Mouse (Mus musculus) midbrain, embryonic 10.5 days (tissue): ENCODE data around the gene Igsf9b. TPM values are rescaled to one million over a fixed set of nuclear protein-coding genes. Genes with fewer than 3 reads are reported as not detected.
A peak's percentile ranks its signal among the peaks of the same experiment; 100 is the strongest.

Experiments used
- DNase-seq: peaks from one replicate; pipeline ENCODE4 v3.0.0-alpha.2; 2017; ENCODE audit warnings: low spot score
- H3K27ac ChIP-seq: fragments of 300-500 bp; sonication (generic); replicated peaks from 2 replicates; pipeline ENCODE4 v1.5.1; 2016; ENCODE audit warnings: mild to moderate bottlenecking
- H3K27me3 ChIP-seq: fragments of 300-500 bp; sonication (generic); 2 replicates; pipeline ENCODE4 v1.6.1; 2016; ENCODE audit warnings: low read depth, mild to moderate bottlenecking; ENCODE audit not compliant: poor library complexity, severe bottlenecking
- H3K36me3 ChIP-seq: fragments of 300-500 bp; sonication (generic); 2 replicates; pipeline ENCODE4 v1.6.1; 2016; ENCODE audit warnings: mild to moderate bottlenecking, moderate library complexity
- H3K4me1 ChIP-seq: fragments of 300-500 bp; sonication (generic); 2 replicates; pipeline ENCODE4 v1.6.1; 2016
- H3K4me3 ChIP-seq: fragments of 300-500 bp; sonication (generic); 2 replicates; pipeline ENCODE4 v1.5.1; 2016; ENCODE audit warnings: mild to moderate bottlenecking, moderate library complexity
- H3K9me3 ChIP-seq: fragments of 300-500 bp; sonication (generic); replicated peaks from 2 replicates; pipeline ENCODE4 v1.6.1; 2016; ENCODE audit warnings: mild to moderate bottlenecking
- WGBS: fragments of 180-500 bp; shearing (Covaris S2); methylation state at CpG from one replicate; pipeline ENCODE4 v1.1.7; 2016; 5-methylcytosine and 5-hydroxymethylcytosine counted together
- polyA plus RNA-seq: library from polyadenylated mRNA; unstranded; fragments of >200 nt; fragmentation: Nextera tagmentation; extraction: Ambion mirVana; gene quantifications from 2 replicates; pipeline ENCODE4 v1.2.1, GENCODE M21; 2016

The Igsf9b gene
- polyA plus RNA-seq = 5.5 and 6.0 TPM in 2 replicates

DNA sequence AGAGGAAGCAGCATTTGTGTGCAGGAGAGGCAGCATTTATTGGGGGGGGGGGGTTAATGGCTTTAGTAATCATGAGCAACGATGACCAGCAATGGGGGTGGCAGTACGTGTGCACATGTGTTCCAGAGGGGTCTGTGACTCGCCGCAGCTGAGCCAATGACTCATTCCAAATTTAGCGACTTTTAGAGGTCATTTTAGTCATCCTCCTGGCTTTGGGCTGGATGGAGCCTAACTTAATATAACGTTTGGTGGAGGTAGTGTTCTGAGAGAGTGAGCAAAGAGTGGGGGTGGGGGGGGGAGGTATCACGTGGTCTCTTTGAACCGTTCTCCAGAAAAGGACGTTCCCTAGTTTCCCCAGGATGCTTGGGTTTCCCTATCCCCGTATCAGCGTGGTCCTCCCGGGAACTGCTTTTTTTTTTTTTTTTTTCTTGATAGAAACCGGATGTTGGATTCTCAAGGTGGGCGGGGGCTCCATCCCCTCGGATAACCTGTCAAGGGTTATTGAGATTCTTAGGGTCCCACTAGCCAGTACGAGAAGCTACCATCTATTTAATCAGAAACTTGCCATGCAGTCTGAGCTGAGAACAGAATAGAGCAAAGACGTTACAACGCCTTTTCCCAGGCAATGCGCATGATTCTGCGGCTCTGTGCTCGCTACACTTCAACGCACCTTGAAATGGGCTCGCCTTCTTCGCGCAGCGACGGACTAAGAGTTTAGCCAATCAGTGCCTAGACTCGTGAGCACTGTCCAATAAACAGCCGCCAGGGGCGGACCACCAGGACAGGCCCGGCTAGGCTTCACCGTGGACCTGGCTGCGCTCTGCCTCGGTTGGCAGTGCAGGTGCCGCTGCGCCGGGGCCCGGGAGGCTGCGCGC is at the start of gene Igsf9b:
TSS of gene Igsf9b (plus strand) at position 794 of the 875 bp plus-strand sequence.
- peaks cover 50% of the 10 kb centered on the region for H3K4me1 ChIP-seq
- peak within 1 kb of the TSS; percentile 81 for H3K27ac ChIP-seq
- no peaks in the 10 kb centered on the region for H3K36me3 ChIP-seq
- H3K9me3 ChIP-seq = no peaks in the 10 kb centered on the region
- under 1% methylated on average over 40 of the region's 40 CpGs for WGBS
- DNase-seq = peak; percentile 92
- peaks cover 36% of the 10 kb centered on the region for H3K27me3 ChIP-seq
- peak within 1 kb of the TSS; percentile 81 for H3K4me3 ChIP-seq

DNA sequence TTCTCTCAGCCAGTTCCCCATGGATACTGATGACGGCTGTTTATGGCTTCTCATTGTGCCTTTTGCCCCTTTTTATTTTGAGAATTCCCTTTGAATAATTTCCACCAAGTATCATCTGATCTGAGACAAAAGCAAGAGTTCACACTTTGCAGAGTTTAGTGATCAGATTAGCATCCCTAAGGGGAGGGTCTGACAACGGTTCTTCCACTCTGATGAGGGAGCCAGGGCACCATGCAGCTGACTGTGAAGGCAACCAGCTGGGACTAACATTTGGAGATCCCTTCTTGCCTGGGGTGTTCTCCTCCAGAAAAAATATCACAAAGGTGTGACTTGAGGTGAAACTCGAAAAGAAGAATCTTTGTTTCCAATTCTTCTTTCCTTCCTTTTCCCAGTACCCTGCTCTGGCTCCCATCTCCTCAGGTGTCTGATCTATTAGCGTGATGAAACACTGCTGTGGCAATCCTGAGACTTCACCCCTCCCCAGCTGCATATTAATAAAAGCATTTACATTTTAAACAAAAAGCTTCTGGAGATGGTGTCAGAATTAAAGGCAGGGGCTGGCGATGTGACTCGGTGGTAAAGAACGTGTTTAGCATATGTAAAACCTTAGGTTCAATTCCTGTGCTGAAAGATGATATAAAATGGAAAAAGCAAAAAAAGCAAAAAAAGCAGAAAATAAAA is 46.8 kb upstream of the Igsf9b start:
- Histone ChIP-seq H3K27me3 (no peaks in the 10 kb centered on the region), H3K27ac (no peak overlapping the region), H3K4me1 (no peaks in the 10 kb centered on the region), H3K9me3 (no peaks in the 10 kb centered on the region), H3K36me3 (no peaks in the 10 kb centered on the region), H3K4me3 (no peak overlapping the region)
- DNase-seq = no peak
- WGBS = 80% methylated on average over 7 of the region's 7 CpGs

DNA sequence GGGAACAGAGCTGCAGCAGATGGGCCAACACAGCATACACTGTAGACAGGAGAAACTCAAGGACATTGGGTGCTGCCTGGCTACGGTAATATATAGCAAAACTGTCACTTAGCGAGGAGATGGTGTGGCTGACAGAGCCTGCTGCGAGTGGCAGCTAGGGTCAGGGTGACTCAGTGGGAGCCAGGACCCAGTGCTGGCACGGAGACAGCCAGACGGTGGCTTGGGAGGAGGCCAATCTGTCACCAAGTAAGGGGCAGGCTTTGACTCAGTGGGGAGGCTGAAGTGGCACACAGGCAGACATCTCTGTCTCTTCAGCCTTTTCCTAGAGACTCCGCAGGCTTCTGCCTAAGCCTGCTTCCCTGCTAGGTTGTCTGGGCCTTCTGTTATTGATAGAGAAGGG is 42.5 kb upstream of the Igsf9b start:
- Histone ChIP-seq H3K27me3 (no peaks in the 10 kb centered on the region), H3K9me3 (no peaks in the 10 kb centered on the region), H3K27ac (no peak overlapping the region), H3K36me3 (no peaks in the 10 kb centered on the region), H3K4me3 (no peak overlapping the region), H3K4me1 (no peaks in the 10 kb centered on the region)
- 63% methylated on average over 6 of the region's 6 CpGs for WGBS
- DNase-seq = no peak

DNA sequence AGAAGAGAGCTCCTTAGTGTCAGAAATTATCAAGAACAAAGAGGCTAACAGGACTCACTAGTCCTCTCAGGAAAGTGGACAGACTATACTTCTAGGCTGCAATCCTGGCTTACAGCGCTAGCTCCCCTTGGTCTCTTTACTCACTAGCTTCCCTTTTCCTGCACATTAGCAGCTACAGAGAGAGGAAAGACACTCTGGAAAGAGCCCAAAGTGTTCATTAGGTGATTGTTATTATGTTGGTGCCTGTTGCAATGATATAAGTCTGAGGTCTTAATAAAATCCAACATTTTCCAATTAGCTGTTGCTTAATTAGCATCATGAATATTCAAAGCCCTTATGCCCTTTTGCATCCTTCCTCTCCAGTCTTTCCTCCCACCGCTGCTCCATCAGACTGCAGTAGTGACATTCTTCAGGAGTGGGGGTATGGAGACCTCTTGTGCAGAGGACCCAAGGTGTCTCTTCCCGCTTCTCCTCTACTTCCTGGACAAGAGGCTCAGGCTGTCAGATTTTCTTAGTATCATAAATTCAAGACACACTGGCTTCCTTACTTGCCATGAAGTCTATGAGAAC is 38.5 kb upstream of the Igsf9b start:
- no peaks in the 10 kb centered on the region for H3K9me3 ChIP-seq
- DNase-seq = no peak
- 85% methylated on average over 3 of the region's 3 CpGs for WGBS
- no peak overlapping the region for H3K27ac ChIP-seq
- no peak overlapping the region for H3K4me3 ChIP-seq
- H3K27me3 ChIP-seq = no peaks in the 10 kb centered on the region
- H3K36me3 ChIP-seq = no peaks in the 10 kb centered on the region
- H3K4me1 ChIP-seq = peaks cover 6% of the 10 kb centered on the region; the same call in 1 of the 2 replicates

DNA sequence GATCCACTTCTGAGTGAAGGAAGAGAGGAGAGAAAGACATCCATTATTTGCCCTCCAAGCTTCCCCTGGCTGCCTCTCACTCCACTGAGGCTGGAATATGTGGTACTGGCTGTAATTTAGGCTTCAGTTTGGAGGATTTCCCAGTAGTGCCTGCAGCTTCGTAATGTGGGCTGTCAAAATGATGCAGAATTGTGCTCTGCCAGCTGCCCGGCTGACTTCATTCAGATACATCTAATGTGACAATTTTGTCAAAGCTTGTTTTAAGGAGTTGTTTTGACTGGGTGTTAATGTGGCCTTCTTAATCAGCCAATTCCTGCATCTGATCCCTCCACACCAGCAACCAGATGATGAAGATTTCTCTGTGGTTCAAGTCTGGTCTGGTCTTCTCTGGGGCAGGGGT is 37.1 kb upstream of the Igsf9b start:
- Histone ChIP-seq H3K4me3 (no peak overlapping the region), H3K27ac (no peak overlapping the region), H3K4me1 (peaks cover 9% of the 10 kb centered on the region; the same call in 1 of the 2 replicates), H3K36me3 (no peaks in the 10 kb centered on the region), H3K27me3 (no peaks in the 10 kb centered on the region), H3K9me3 (no peaks in the 10 kb centered on the region)
- 93% methylated on average over 2 of the region's 2 CpGs for WGBS
- no peak for DNase-seq

DNA sequence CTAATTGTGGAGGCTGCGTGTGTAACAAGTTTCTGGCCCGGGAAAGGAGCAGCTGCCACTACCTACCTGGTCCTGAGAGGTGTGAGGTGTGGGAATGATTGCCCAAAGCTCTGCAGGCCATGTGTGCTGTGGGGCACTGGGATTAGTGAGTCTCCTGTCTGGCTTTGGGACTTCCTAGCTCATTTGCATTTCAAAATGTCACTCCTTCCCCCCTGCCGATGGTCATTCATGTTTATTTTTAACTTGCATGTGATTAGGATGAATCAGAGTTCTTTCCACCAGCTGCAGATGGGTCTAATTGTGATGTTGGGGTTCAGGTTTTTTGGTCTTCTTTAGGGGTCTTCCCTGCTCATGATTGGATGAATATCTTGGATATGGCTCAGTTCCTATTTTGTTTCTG is 34.0 kb upstream of the Igsf9b start:
- Histone ChIP-seq H3K36me3 (no peaks in the 10 kb centered on the region), H3K4me1 (peaks cover 11% of the 10 kb centered on the region; the same call in 1 of the 2 replicates), H3K27ac (no peak overlapping the region), H3K27me3 (no peaks in the 10 kb centered on the region), H3K4me3 (no peak overlapping the region), H3K9me3 (no peaks in the 10 kb centered on the region)
- 61% methylated on average over 3 of the region's 3 CpGs for WGBS
- DNase-seq = no peak

DNA sequence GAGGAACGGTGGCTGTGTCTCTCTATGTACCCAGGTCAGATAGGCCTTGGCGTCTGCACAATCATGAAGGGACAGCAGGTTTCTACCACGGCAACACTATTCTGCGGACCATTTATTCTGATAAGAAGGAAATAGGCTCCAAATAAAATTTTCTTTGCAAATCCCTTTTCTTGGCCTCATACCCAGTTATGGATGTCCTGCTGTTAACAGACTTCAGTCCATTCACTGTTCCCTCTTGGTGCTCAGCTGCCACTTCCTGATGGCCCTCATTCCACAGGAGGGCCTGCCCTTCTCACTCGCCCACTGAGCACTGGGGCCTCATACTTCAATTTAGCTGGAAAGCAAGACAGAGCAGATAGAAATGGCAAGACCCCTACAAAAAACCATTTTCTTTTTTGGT is 31.1 kb upstream of the Igsf9b start:
- Histone ChIP-seq H3K36me3 (no peaks in the 10 kb centered on the region), H3K9me3 (no peaks in the 10 kb centered on the region), H3K27me3 (no peaks in the 10 kb centered on the region), H3K27ac (no peak overlapping the region), H3K4me1 (peaks cover 11% of the 10 kb centered on the region; the same call in 1 of the 2 replicates), H3K4me3 (no peak overlapping the region)
- no peak for DNase-seq
- WGBS = 91% methylated on average over 5 of the region's 5 CpGs

DNA sequence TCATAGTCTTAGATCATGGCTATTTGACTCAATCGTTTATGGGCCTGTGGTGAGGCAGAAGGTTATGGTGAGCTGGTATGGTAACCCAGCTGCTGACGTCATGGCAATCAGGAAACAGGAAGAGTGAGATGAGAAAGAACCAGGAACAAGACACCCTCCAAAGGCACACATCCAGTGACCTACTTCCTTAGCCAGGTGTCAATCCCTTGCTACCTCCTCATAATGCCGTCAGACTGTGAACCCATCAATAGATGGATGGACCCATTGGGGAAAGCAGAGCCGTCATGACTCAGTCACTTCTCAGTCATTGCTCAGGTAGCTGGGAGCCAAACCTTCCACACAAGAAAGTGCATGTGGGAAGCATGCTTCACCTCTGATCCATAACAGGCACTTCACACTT is 30.5 kb upstream of the Igsf9b start:
- no peak overlapping the region for H3K4me3 ChIP-seq
- H3K27me3 ChIP-seq = no peaks in the 10 kb centered on the region
- WGBS = 91% methylated on average over 4 of the region's 4 CpGs

DNA sequence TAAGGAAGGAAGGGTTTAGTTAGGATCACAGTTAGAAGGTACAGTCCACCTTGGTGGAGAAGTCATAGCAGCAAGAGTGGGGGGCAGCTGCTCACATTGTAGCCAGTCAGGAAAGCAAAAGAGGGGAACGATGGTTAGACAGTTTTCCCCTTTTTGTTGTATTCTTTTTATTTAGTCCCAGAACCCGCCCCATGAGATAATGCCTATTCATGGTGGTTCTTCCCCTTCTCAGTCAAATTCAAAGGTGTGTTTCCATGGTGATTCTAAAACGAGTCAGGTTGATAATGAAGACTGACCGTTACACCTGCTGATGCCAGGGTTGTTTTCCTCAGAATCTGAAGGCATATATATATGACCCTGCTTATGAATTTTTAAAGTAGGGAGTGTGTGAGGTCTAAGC is 29.7 kb upstream of the Igsf9b start:
- DNase-seq = no peak
- H3K27ac ChIP-seq = no peak overlapping the region
- WGBS = 67% methylated on average over 4 of the region's 4 CpGs
- peaks cover 11% of the 10 kb centered on the region; the same call in 1 of the 2 replicates for H3K4me1 ChIP-seq
- H3K9me3 ChIP-seq = no peaks in the 10 kb centered on the region
- no peaks in the 10 kb centered on the region for H3K36me3 ChIP-seq
- H3K27me3 ChIP-seq = no peaks in the 10 kb centered on the region
- H3K4me3 ChIP-seq = no peak overlapping the region

More for the DNA sequence above, 30.5 kb upstream of the Igsf9b start:
- Histone ChIP-seq H3K36me3 (no peaks in the 10 kb centered on the region), H3K9me3 (no peaks in the 10 kb centered on the region), H3K4me1 (peaks cover 11% of the 10 kb centered on the region; the same call in 1 of the 2 replicates), H3K27ac (no peak overlapping the region)
- no peak for DNase-seq

DNA sequence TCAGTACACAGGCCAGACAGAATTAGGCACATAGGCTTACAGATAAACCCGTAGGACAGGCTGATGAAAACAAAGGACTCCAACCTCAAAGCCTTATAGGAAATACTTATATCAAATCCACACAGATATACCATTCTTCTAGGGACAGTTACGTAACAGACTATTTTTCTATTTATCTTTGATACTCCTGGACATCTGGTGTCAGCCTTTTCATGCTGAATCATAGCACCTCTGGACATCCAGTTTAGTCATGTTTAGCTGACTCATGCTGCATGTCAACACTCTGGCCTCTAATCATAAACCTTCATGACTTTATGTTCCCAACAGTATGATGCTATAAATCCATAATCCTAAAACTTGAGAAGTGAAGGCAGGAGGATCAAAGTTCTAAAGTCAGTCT is 29.1 kb upstream of the Igsf9b start:
- H3K36me3 ChIP-seq = no peaks in the 10 kb centered on the region

DNA sequence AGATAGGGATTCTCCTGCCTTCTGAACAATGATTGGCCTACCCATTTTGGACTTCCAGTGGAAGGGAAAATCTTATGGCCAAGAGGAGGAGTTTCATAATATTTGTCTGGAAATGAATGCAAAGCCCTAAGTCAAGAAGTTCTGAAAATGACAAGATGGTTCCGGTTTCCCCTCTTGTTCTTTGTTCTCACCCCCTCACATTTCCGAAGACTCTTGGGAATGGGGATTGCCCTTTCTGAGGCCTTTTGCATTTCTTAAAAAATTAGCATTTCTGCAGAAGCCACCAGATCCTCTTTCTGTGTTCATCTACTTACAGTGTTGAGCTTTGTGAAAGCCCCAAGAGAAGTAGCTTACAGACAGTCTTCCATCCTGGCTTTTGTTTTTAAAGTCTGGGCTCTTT is 27.1 kb upstream of the Igsf9b start:
- no peaks in the 10 kb centered on the region for H3K9me3 ChIP-seq
- no peak overlapping the region for H3K27ac ChIP-seq
- H3K27me3 ChIP-seq = no peaks in the 10 kb centered on the region
- H3K4me1 ChIP-seq = peaks cover 3% of the 10 kb centered on the region; the same call in 1 of the 2 replicates
- 86% methylated on average over 2 of the region's 2 CpGs for WGBS
- H3K36me3 ChIP-seq = no peaks in the 10 kb centered on the region
- H3K4me3 ChIP-seq = no peak overlapping the region
- no peak for DNase-seq

More for the DNA sequence above, 29.1 kb upstream of the Igsf9b start:
- Histone ChIP-seq H3K27me3 (no peaks in the 10 kb centered on the region), H3K27ac (no peak overlapping the region), H3K4me1 (peaks cover 10% of the 10 kb centered on the region; the same call in 1 of the 2 replicates), H3K4me3 (no peak overlapping the region), H3K9me3 (no peaks in the 10 kb centered on the region)
- 86% methylated on average over 2 of the region's 2 CpGs for WGBS
- no peak for DNase-seq

DNA sequence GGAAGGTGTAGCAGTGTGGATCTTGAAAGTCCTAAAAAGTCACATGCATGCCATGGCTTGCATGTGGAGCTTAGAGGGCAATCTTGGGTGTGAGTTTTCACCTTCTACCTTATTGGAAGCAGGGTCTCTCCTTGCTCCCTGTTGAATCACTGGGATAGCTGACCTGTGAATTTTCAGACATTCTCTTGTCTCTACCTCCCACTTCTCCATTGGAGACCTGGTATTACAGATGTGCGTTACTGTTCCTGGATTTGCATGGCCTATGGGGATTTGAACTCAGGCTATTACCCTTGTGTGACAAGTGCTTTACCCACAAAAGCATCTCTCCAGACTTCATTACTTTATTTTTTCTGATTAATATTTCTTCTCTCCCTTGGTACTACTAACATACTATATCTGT is 26.1 kb upstream of the Igsf9b start:
- peaks cover 3% of the 10 kb centered on the region; the same call in 1 of the 2 replicates for H3K4me1 ChIP-seq
- no peak overlapping the region for H3K4me3 ChIP-seq
- WGBS = 97% methylated on average over 1 of the region's 1 CpGs
- no peaks in the 10 kb centered on the region for H3K9me3 ChIP-seq
- no peaks in the 10 kb centered on the region for H3K27me3 ChIP-seq
- no peaks in the 10 kb centered on the region for H3K36me3 ChIP-seq
- H3K27ac ChIP-seq = no peak overlapping the region
- DNase-seq = no peak
